Mouse (Mus musculus): Measurements from ENCODE around the gene Zfp706. TPM values are rescaled to one million over a fixed set of nuclear protein-coding genes. Genes with fewer than 3 reads are reported as not detected.

Gene Zfp706
- total and polyA plus RNA-seq, 3 experiments, result 52.0 to 384 (median 285) TPM

DNA sequence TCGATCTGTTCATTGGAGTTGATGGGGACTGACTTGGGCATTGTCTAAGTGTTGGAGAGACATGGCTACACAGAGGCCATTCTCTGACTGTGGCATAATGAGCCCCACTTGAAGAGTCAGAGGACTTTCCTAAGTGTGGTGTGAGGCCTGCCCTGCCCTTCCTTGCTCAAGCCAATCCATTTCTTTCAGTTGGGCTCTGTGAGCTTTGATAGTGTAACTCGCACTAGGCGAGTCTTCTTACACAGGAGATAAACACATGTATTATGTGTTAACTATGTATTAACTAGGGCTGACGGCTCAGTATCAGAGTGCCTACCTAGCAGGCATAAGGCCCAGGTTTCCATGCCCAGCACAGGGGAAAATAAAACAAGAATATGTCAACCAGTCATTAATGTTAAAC lies 39.8 kb upstream of the Zfp706 start:
- Histone ChIP-seq H3K27me3 (replicated peaks) (no peaks in the 10 kb centered on the region), H3K9me3 (replicated peaks; ENCODE audit: low read length) (peaks cover 13% of the 10 kb centered on the region), H3K27ac (ENCODE audit: insufficient read depth, low read depth) (no peak overlapping the region), H3K4me3 (replicated peaks in 1 of 3; ENCODE audit: low read depth in 2 of 3, low read length in 2 of 3, poor library complexity in 1 of 3) (no peak overlapping the region), H3K9ac (ENCODE audit: insufficient read depth, low read depth) (no peak overlapping the region), H3K36me3 (replicated peaks in 1 of 2; ENCODE audit: control insufficient read depth in 1 of 2, insufficient read depth in 1 of 2, low read length in 1 of 2) (no peaks in the 10 kb centered on the region), H3K4me2 (ENCODE audit: insufficient read depth, low read depth, poor library complexity, severe bottlenecking) (no peak overlapping the region), H3K4me1 (ENCODE audit: control insufficient read depth in 1 of 2, insufficient read depth in 2 of 2) (no peaks in the 10 kb centered on the region), H3K79me2 (replicated peaks; ENCODE audit: control insufficient read depth, extremely low read depth, insufficient read depth, poor library complexity, severe bottlenecking) (no peaks in the 10 kb centered on the region)
- DNase-seq (ENCODE audit: extremely low read depth), result no peak
- TF ChIP-seq KAT2A (IDR thresholded peaks at IDR 0.05; ENCODE audit: insufficient replicate concordance, low read length), result no peak
- no peak for TF ChIP-seq ZC3H11A (IDR thresholded peaks at IDR 0.05; ENCODE audit: low read depth, low read length)
- no peak for TF ChIP-seq RAD21 (IDR thresholded peaks at IDR 0.05; ENCODE audit: low read depth, low read length)
- no peak for TF ChIP-seq JUND (conservative IDR thresholded peaks at IDR 0.05; ENCODE audit: low read depth, low read length)
- no peak for TF ChIP-seq NRF1 (IDR thresholded peaks at IDR 0.05; ENCODE audit: low read depth, low read length)
- TF ChIP-seq MAZ (IDR thresholded peaks at IDR 0.05; ENCODE audit: low read depth, low read length), result no peak
- no peak for TF ChIP-seq NELFE (IDR thresholded peaks at IDR 0.05; ENCODE audit: low read depth, low read length)
- no peak for TF ChIP-seq SMC3 (IDR thresholded peaks at IDR 0.05; ENCODE audit: low read depth, low read length)
- no peak for TF ChIP-seq MEF2A (IDR thresholded peaks at IDR 0.05; ENCODE audit: borderline replicate concordance, low read depth, low read length)
- TF ChIP-seq USF2 (conservative IDR thresholded peaks at IDR 0.05; ENCODE audit: low read depth, low read length), result no peak
- TF ChIP-seq MXI1 (IDR thresholded peaks at IDR 0.05; ENCODE audit: low read depth, low read length), result no peak
- no peak for TF ChIP-seq ETS1 (conservative IDR thresholded peaks at IDR 0.05; ENCODE audit: low read depth, low read length)
- TF ChIP-seq CHD2 (IDR thresholded peaks at IDR 0.05; ENCODE audit: low read length), result no peak
- no peak for TF ChIP-seq MYC (IDR thresholded peaks at IDR 0.05; ENCODE audit: low read depth, low read length)
- no peak for TF ChIP-seq ZKSCAN1 (IDR thresholded peaks at IDR 0.05; ENCODE audit: borderline replicate concordance, low read depth, low read length)
- no peak for TF ChIP-seq CTCF (conservative IDR thresholded peaks at IDR 0.05 in 1 of 2, IDR thresholded peaks at IDR 0.05 in 1 of 2; ENCODE audit: low read depth in 2 of 2, low read length in 2 of 2)
- TF ChIP-seq TBP (conservative IDR thresholded peaks at IDR 0.05; ENCODE audit: low read depth, low read length), result no peak
- dilution Hi-C loops (cut with MboI; ENCODE audit: extremely low pct_ligation_motif_present, extremely low pct_unique_long_range_greater_than_20kb, low sequenced_read_pairs), result no loop called here
- in situ Hi-C loops (cut with MboI; ENCODE audit: low pct_ligation_motif_present, low pct_unique_long_range_greater_than_20kb, low sequenced_read_pairs), result loop anchor here (25.0 kb wide), 1 partner anchor 1085 kb away; no protein-coding TSS in a partner anchor

DNA sequence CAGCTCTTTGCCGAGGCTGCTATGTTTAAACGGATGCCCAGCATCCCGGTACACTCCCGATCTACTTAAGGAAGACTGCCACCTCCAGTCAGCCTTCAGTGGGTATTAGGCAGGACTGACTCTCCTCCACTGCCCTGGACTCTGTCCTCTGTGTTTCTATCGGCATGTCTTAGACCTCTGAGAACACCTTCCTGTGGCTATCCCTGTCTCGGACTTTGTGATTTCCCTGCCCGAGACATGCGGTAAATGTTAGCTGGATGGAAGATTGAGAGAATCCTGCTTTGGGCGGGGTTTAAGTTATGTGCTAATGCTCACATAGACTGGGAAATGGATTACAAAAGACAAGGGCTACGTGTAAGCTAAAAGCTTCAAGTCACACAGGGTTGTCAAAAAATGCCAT lies 39.0 kb upstream of the Zfp706 start:
- Histone ChIP-seq H3K4me2 (ENCODE audit: insufficient read depth, low read depth, poor library complexity, severe bottlenecking) (no peak overlapping the region), H3K4me3 (replicated peaks in 1 of 3; ENCODE audit: low read depth in 2 of 3, low read length in 2 of 3, poor library complexity in 1 of 3) (no peak overlapping the region), H3K79me2 (replicated peaks; ENCODE audit: control insufficient read depth, extremely low read depth, insufficient read depth, poor library complexity, severe bottlenecking) (no peaks in the 10 kb centered on the region), H3K27ac (ENCODE audit: insufficient read depth, low read depth) (no peak overlapping the region), H3K36me3 (replicated peaks in 1 of 2; ENCODE audit: control insufficient read depth in 1 of 2, insufficient read depth in 1 of 2, low read length in 1 of 2) (no peaks in the 10 kb centered on the region), H3K9ac (ENCODE audit: insufficient read depth, low read depth) (no peak overlapping the region), H3K27me3 (replicated peaks) (no peaks in the 10 kb centered on the region), H3K9me3 (replicated peaks; ENCODE audit: low read length) (peaks cover 8% of the 10 kb centered on the region), H3K4me1 (ENCODE audit: control insufficient read depth in 1 of 2, insufficient read depth in 2 of 2) (no peaks in the 10 kb centered on the region)
- dilution Hi-C loops (cut with MboI; ENCODE audit: extremely low pct_ligation_motif_present, extremely low pct_unique_long_range_greater_than_20kb, low sequenced_read_pairs), result no loop called here
- TF ChIP-seq SMC3 (IDR thresholded peaks at IDR 0.05; ENCODE audit: low read depth, low read length), result no peak
- TF ChIP-seq MAZ (IDR thresholded peaks at IDR 0.05; ENCODE audit: low read depth, low read length), result no peak
- no peak for TF ChIP-seq JUN (IDR thresholded peaks at IDR 0.05; ENCODE audit: insufficient read depth, low read depth, low read length)
- no peak for TF ChIP-seq ZNF384 (IDR thresholded peaks at IDR 0.05; ENCODE audit: low read depth, low read length)
- no peak for TF ChIP-seq UBTF (IDR thresholded peaks at IDR 0.05; ENCODE audit: low read depth, low read length)
- no peak for TF ChIP-seq IRF4 (IDR thresholded peaks at IDR 0.05; ENCODE audit: low read depth, low read length)
- TF ChIP-seq SIN3A (IDR thresholded peaks at IDR 0.05; ENCODE audit: low read length), result no peak
- TF ChIP-seq POLR2AphosphoS2 (IDR thresholded peaks at IDR 0.05; ENCODE audit: low read depth, low read length), result no peak
- no peak for TF ChIP-seq PAX5 (IDR thresholded peaks at IDR 0.05; ENCODE audit: low read length)
- TF ChIP-seq USF1 (IDR thresholded peaks at IDR 0.05; ENCODE audit: low read depth, low read length), result no peak
- TF ChIP-seq JUND (conservative IDR thresholded peaks at IDR 0.05; ENCODE audit: low read depth, low read length), result no peak
- no peak for TF ChIP-seq KAT2A (IDR thresholded peaks at IDR 0.05; ENCODE audit: insufficient replicate concordance, low read length)
- TF ChIP-seq CHD1 (IDR thresholded peaks at IDR 0.05; ENCODE audit: low read depth, low read length), result no peak
- no peak for TF ChIP-seq MAFK (IDR thresholded peaks at IDR 0.05; ENCODE audit: insufficient replicate concordance, low read length)
- TF ChIP-seq TBP (conservative IDR thresholded peaks at IDR 0.05; ENCODE audit: low read depth, low read length), result no peak
- no peak for TF ChIP-seq MXI1 (IDR thresholded peaks at IDR 0.05; ENCODE audit: low read depth, low read length)
- TF ChIP-seq E2F4 (IDR thresholded peaks at IDR 0.05; ENCODE audit: insufficient replicate concordance, low read depth, low read length), result no peak
- no peak for TF ChIP-seq EP300 (IDR thresholded peaks at IDR 0.05; ENCODE audit: low read length)
- DNase-seq (ENCODE audit: extremely low read depth), result no peak
- in situ Hi-C loops (cut with MboI; ENCODE audit: low pct_ligation_motif_present, low pct_unique_long_range_greater_than_20kb, low sequenced_read_pairs), result loop anchor here (25.0 kb wide), 1 partner anchor 1084 kb away; no protein-coding TSS in a partner anchor
